Mouse (Mus musculus): ENCODE data around the gene Plppr3. TPM values are rescaled to one million over a fixed set of nuclear protein-coding genes. Genes with fewer than 3 reads are reported as not detected.

Plppr3 gene
- polyA plus RNA-seq, 1 experiment from 2014 or later = 157 TPM

DNA sequence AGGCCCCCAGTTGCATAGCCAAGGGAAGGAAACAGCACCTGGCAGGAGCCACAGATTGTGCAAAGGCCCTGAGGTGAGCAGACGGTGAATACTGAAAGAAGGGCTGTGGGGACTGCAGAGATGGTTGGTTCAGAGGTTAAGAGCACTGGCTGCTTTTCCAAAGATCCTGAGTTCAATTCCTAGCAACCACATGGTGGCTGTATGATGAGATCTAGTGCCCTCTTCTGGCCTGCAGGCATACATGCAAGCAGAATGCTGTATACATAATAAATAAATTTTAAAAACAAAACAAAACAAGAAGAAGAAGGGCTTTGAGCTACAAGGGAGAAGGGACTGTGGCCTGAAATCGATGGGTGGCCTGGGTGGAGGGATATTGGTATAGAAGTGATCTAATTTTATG, 57.3 kb downstream of the Plppr3 start:
- 71% methylated on average over 2 of the region's 2 CpGs for WGBS
- peaks cover 73% of the 10 kb centered on the region for H3K36me3 ChIP-seq
- peaks cover 10% of the 10 kb centered on the region for H3K4me1 ChIP-seq (replicated peaks)
- no peak for ATAC-seq (ENCODE audit: insufficient number of reproducible peaks, insufficient read depth, low FRiP score, low TSS enrichment, low read depth)
- no peaks in the 10 kb centered on the region for H3K9me3 ChIP-seq
- no peaks in the 10 kb centered on the region for H3K27me3 ChIP-seq
- no peak overlapping the region for H3K4me2 ChIP-seq
- H3K9ac ChIP-seq (replicated peaks) = no peak overlapping the region
- H3K4me3 ChIP-seq (replicated peaks) = no peak overlapping the region
- H3K27ac ChIP-seq = no peak overlapping the region

DNA sequence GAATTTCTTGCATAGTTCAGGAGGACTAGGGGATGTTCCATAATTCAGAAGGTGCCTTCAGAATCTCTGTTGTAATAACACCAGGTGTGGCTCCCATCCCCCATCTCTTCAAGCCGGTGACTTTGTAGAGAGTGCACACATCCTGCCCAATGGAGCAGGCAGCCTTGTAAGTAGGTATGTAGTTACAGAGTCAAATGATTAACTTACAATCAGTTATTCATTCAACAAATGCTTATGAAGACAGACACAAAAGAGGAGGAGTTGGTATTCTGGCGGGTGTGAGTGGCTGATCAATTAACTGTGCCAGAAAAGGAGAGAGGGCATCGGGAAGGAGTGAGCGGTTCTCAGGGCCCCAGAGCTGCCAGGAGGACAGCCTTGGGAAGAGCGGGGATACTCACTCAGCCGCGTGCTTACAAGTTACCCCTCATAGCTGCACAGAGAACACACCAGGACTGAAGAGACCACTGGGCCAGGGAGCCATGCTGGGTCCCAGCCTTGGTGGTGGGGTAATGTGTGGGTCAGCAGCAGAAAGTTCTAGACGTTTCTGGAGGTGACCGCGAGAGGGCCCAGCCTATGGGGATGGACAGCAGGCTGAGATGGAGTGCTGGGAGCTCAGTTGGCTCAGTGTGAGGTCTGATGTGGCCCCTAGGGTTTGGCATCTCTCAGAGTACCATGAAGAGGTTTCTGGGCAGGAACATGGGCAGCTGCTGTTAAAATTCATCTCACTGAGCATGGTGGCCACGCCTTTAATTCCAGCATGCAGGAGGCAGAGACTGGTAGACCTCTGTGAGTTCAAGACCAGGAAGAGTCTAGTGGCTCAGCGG, 58.6 kb downstream of the Plppr3 start:
- WGBS = 88% methylated on average over 12 of the region's 12 CpGs
- Histone ChIP-seq H3K36me3 (peaks cover 83% of the 10 kb centered on the region), H3K4me3 (replicated peaks) (no peak overlapping the region), H3K9ac (replicated peaks) (no peak overlapping the region), H3K4me1 (replicated peaks) (peaks cover 5% of the 10 kb centered on the region; the same call in 1 of the 2 replicates), H3K27me3 (no peaks in the 10 kb centered on the region), H3K27ac (no peak overlapping the region), H3K4me2 (no peak overlapping the region), H3K9me3 (no peaks in the 10 kb centered on the region)
- ATAC-seq (ENCODE audit: insufficient number of reproducible peaks, insufficient read depth, low FRiP score, low TSS enrichment, low read depth) = no peak

DNA sequence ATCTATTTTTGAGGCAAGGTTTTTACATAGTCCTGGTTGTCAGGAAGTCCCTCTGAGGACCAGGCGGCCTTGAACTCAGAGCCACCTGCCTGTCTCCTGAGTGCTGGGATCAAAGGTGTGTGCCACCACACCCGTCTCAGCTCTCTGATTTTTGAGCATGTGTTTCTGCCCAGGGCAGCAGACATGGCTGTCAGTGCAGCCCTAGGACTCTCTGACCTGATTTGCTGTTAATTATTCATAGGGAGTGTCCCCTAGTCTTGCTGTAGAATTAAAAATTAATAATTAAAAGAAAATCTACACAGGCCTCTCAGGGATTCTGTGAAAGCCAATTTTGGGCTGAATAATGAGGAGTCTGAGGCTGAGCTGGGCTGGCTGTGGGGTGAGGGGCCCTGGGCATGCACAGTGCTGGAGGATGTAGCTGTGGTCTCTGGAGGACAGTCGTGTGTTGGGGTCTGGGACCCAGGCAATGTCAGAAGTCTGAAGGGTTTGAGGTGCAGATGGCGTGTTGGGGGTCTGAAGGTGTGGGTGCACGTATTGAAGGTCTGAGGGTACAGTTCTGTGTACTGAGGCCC, 60.1 kb downstream of the Plppr3 start:
- 84% methylated on average over 5 of the region's 5 CpGs for WGBS
- peaks cover 84% of the 10 kb centered on the region for H3K36me3 ChIP-seq

DNA sequence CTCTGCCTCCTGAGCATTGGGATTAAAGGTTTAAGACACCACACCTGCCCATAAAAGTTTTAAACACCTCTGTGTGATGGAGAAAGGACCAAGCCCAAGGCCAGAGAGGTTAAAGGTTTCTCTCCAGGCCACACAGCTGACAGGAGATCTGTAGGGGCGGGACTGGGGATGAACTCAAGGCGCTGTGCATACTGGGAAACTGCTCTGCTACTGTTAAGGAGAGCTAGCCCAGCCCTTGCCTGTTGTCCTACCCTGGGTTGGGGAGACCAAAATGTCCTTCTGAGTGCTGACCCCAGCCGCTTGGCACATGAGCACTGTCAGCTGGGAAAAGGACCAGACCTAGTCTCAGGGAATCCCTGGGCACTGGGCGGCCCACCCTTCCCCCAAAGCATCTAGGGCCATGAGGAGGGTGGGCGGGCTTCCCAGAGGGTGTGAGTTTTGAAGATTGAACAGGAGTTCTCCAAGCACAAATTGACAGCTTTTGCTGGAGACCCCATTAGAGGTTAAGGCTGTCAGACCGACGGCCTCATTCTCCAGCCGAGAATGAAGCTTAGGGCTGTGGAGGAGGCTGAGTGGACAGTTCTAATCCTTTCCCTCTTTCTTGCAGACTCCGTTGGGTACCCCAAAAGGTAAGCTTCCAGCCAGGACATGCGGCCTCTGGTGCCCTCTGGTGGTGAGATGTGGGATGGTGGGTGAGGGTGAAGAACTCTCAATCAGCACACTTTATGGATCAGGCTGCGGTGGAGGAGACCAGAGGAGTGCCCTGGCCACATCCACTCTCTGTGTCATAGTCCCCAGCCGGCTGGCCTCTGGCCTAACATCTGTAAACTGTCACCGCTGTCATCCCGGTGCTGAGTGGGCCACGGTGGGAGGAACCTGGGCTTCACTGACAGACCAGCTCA, 62.4 kb downstream of the Plppr3 start:
- no peak; the same call in 1 of the 2 replicates for ATAC-seq (ENCODE audit: insufficient number of reproducible peaks, insufficient read depth, low FRiP score, low TSS enrichment, low read depth)
- Histone ChIP-seq H3K4me2 (no peak overlapping the region), H3K4me3 (replicated peaks) (no peak overlapping the region), H3K9ac (replicated peaks) (no peak overlapping the region), H3K27me3 (no peaks in the 10 kb centered on the region), H3K4me1 (replicated peaks) (peaks cover 4% of the 10 kb centered on the region; the same call in 1 of the 2 replicates), H3K36me3 (peaks cover 85% of the 10 kb centered on the region), H3K27ac (no peak overlapping the region), H3K9me3 (no peaks in the 10 kb centered on the region)
- 29% methylated on average over 15 of the region's 15 CpGs for WGBS

More for the DNA sequence above, 60.1 kb downstream of the Plppr3 start:
- no peak for ATAC-seq (ENCODE audit: insufficient number of reproducible peaks, insufficient read depth, low FRiP score, low TSS enrichment, low read depth)
- H3K9me3 ChIP-seq = no peaks in the 10 kb centered on the region
- H3K4me2 ChIP-seq = no peak overlapping the region
- H3K27ac ChIP-seq = no peak overlapping the region
- no peaks in the 10 kb centered on the region for H3K27me3 ChIP-seq
- H3K9ac ChIP-seq (replicated peaks) = no peak overlapping the region
- H3K4me1 ChIP-seq (replicated peaks) = no peaks in the 10 kb centered on the region
- H3K4me3 ChIP-seq (replicated peaks) = no peak overlapping the region

Small RNA genes within 50 kb of the gene (microRNA-seq; reads per million reads assigned to microRNA genes)
- gene Mir6910 = not detected

Other genes with a start within 250 kb of the Plppr3 start
- gene Shc2, start 236.7 kb downstream of the Plppr3 start, polyA plus RNA-seq (2016; fragmentation: Nextera tagmentation; extraction: Ambion mirVana) = 12.0 and 12.2 TPM in 2 replicates
- gene Odf3l2, start 228.9 kb downstream of the Plppr3 start, polyA plus RNA-seq (2016; fragmentation: Nextera tagmentation; extraction: Ambion mirVana) = not detected in 2 replicates
- 7.1 and 7.2 TPM in 2 replicates for gene Madcam1, start 210.1 kb downstream of the Plppr3 start, polyA plus RNA-seq (2016; fragmentation: Nextera tagmentation; extraction: Ambion mirVana)
- gene Tpgs1, start 205.3 kb downstream of the Plppr3 start, polyA plus RNA-seq (2016; fragmentation: Nextera tagmentation; extraction: Ambion mirVana) = 57.6 and 63.1 TPM in 2 replicates
- 139 and 149 TPM in 2 replicates for gene Cdc34, start 192.4 kb downstream of the Plppr3 start, polyA plus RNA-seq (2016; fragmentation: Nextera tagmentation; extraction: Ambion mirVana)
- 0.74 and 1.2 TPM in 2 replicates for gene Gzmm, start 185.6 kb downstream of the Plppr3 start, polyA plus RNA-seq (2016; fragmentation: Nextera tagmentation; extraction: Ambion mirVana)
- gene Bsg, start 170.1 kb downstream of the Plppr3 start, polyA plus RNA-seq (2016; fragmentation: Nextera tagmentation; extraction: Ambion mirVana) = 676 and 680 TPM in 2 replicates
- gene Hcn2, start 158.0 kb downstream of the Plppr3 start, polyA plus RNA-seq (2016; fragmentation: Nextera tagmentation; extraction: Ambion mirVana) = 0.15 TPM in 1 of 2 replicates, not detected in the other
- 54.0 and 54.1 TPM in 2 replicates for gene Polrmt, start 128.1 kb downstream of the Plppr3 start, polyA plus RNA-seq (2016; fragmentation: Nextera tagmentation; extraction: Ambion mirVana)
- gene Fgf22, start 119.6 kb downstream of the Plppr3 start, polyA plus RNA-seq (2016; fragmentation: Nextera tagmentation; extraction: Ambion mirVana) = 0.24 and 0.60 TPM in 2 replicates
- 108 and 113 TPM in 2 replicates for gene Rnf126, start 107.7 kb downstream of the Plppr3 start, polyA plus RNA-seq (2016; fragmentation: Nextera tagmentation; extraction: Ambion mirVana)
- 3.0 and 4.0 TPM in 2 replicates for gene Fstl3, start 97.4 kb downstream of the Plppr3 start, polyA plus RNA-seq (2016; fragmentation: Nextera tagmentation; extraction: Ambion mirVana)
- gene Prss57, start 83.7 kb downstream of the Plppr3 start, polyA plus RNA-seq (2016; fragmentation: Nextera tagmentation; extraction: Ambion mirVana) = not detected in 2 replicates
- gene Palm, start 81.1 kb downstream of the Plppr3 start, polyA plus RNA-seq (2016; fragmentation: Nextera tagmentation; extraction: Ambion mirVana) = 121 TPM in 2 replicates
- gene Misp, start 53.6 kb downstream of the Plppr3 start, polyA plus RNA-seq (2016; fragmentation: Nextera tagmentation; extraction: Ambion mirVana) = 0.28 and 0.67 TPM in 2 replicates
- 373 and 403 TPM in 2 replicates for gene Ptbp1, start 20.2 kb downstream of the Plppr3 start, polyA plus RNA-seq (2016; fragmentation: Nextera tagmentation; extraction: Ambion mirVana)
- 15.1 and 15.3 TPM in 2 replicates for gene Prtn3, start 158 bp downstream of the Plppr3 start, polyA plus RNA-seq (2016; fragmentation: Nextera tagmentation; extraction: Ambion mirVana)
- not detected in 2 replicates for gene Elane, start 11.6 kb upstream of the Plppr3 start, polyA plus RNA-seq (2016; fragmentation: Nextera tagmentation; extraction: Ambion mirVana)
- gene Cfd, start 16.2 kb upstream of the Plppr3 start, polyA plus RNA-seq (2016; fragmentation: Nextera tagmentation; extraction: Ambion mirVana) = not detected in 2 replicates
- 50.8 and 53.7 TPM in 2 replicates for gene Med16, start 34.3 kb upstream of the Plppr3 start, polyA plus RNA-seq (2016; fragmentation: Nextera tagmentation; extraction: Ambion mirVana)
- 5.5 and 21.1 TPM in 2 replicates for gene Gm26602, start 36.2 kb upstream of the Plppr3 start, polyA plus RNA-seq (2016; fragmentation: Nextera tagmentation; extraction: Ambion mirVana)
- 1.1 and 1.2 TPM in 2 replicates for gene Kiss1r, start 42.3 kb upstream of the Plppr3 start, polyA plus RNA-seq (2016; fragmentation: Nextera tagmentation; extraction: Ambion mirVana)
- gene R3hdm4, start 46.6 kb upstream of the Plppr3 start, polyA plus RNA-seq (2016; fragmentation: Nextera tagmentation; extraction: Ambion mirVana) = 149 and 161 TPM in 2 replicates
- gene Arid3a, start 52.4 kb upstream of the Plppr3 start, polyA plus RNA-seq (2016; fragmentation: Nextera tagmentation; extraction: Ambion mirVana) = 8.4 and 8.6 TPM in 2 replicates
- gene Wdr18, start 85.5 kb upstream of the Plppr3 start, polyA plus RNA-seq (2016; fragmentation: Nextera tagmentation; extraction: Ambion mirVana) = 120 and 122 TPM in 2 replicates
- gene Grin3b, start 96.1 kb upstream of the Plppr3 start, polyA plus RNA-seq (2016; fragmentation: Nextera tagmentation; extraction: Ambion mirVana) = 0.54 and 0.68 TPM in 2 replicates
- gene Tmem259, start 109.7 kb upstream of the Plppr3 start, polyA plus RNA-seq (2016; fragmentation: Nextera tagmentation; extraction: Ambion mirVana) = 20.7 and 22.5 TPM in 2 replicates
- 216 and 240 TPM in 2 replicates for gene Cnn2, start 114.0 kb upstream of the Plppr3 start, polyA plus RNA-seq (2016; fragmentation: Nextera tagmentation; extraction: Ambion mirVana)
- gene Abca7, start 121.9 kb upstream of the Plppr3 start, polyA plus RNA-seq (2016; fragmentation: Nextera tagmentation; extraction: Ambion mirVana) = 2.1 and 2.3 TPM in 2 replicates
- gene Arhgap45, start 142.0 kb upstream of the Plppr3 start, polyA plus RNA-seq (2016; fragmentation: Nextera tagmentation; extraction: Ambion mirVana) = 12.5 and 12.6 TPM in 2 replicates
- gene Polr2e, start 165.2 kb upstream of the Plppr3 start, polyA plus RNA-seq (2016; fragmentation: Nextera tagmentation; extraction: Ambion mirVana) = 241 and 251 TPM in 2 replicates
- 463 and 494 TPM in 2 replicates for gene Gpx4, start 172.5 kb upstream of the Plppr3 start, polyA plus RNA-seq (2016; fragmentation: Nextera tagmentation; extraction: Ambion mirVana)
- gene Sbno2, start 230.9 kb upstream of the Plppr3 start, polyA plus RNA-seq (2016; fragmentation: Nextera tagmentation; extraction: Ambion mirVana) = 13.9 and 14.4 TPM in 2 replicates
- gene Stk11, start 241.2 kb upstream of the Plppr3 start, polyA plus RNA-seq (2016; fragmentation: Nextera tagmentation; extraction: Ambion mirVana) = 16.1 and 18.1 TPM in 2 replicates

All from limb, embryonic 12.5 days (tissue).